Mouse (Mus musculus) MEL (cell line): ENCODE data around the gene Siae. TPM values are rescaled to one million over a fixed set of nuclear protein-coding genes. Genes with fewer than 3 reads are reported as not detected.

Experiments used
- DNase-seq: peaks from one replicate; pipeline ENCODE4 v3.0.0; 2011; ENCODE audit warnings: low read depth, low spot score
- H3K27ac ChIP-seq: 2 replicates; pipeline ENCODE4 v1.5.1; 2012; ENCODE audit warnings: low read depth, mild to moderate bottlenecking, control low read depth, low read length, moderate library complexity; ENCODE audit not compliant: control insufficient read depth
- H3K27me3 ChIP-seq, 2 experiments: fragments of 150-350 bp in 1 of 2; sonication (generic) in 1 of 2; 2 replicates each; pipeline ENCODE4 v1.6.1; 2012; ENCODE audit warnings: low read length in 2 of 2, mild to moderate bottlenecking in 2 of 2, improper control_type of control experiment in 1 of 2, moderate library complexity in 1 of 2; ENCODE audit not compliant: insufficient read depth in 2 of 2, control insufficient read depth in 1 of 2
- H3K36me3 ChIP-seq, 2 experiments: 2 replicates each; pipeline ENCODE4 v1.6.1; 2012 to 2014; ENCODE audit warnings: low read length in 2 of 2, improper control_type of control experiment in 1 of 2, inconsistent platforms in 1 of 2, mild to moderate bottlenecking in 1 of 2; ENCODE audit not compliant: insufficient read depth in 2 of 2, control insufficient read depth in 1 of 2
- H3K4me1 ChIP-seq, 2 experiments: fragments of 150-350 bp in 1 of 2; sonication (generic) in 1 of 2; 2 replicates each; pipeline ENCODE4 v1.6.1; 2012; ENCODE audit warnings: low read length in 2 of 2, improper control_type of control experiment in 1 of 2, mild to moderate bottlenecking in 1 of 2; ENCODE audit not compliant: insufficient read depth in 2 of 2, control insufficient read depth in 1 of 2
- H3K4me3 ChIP-seq, 2 experiments: fragments of 150-350 bp in 1 of 2; sonication (generic) in 1 of 2; 2 replicates each; pipeline ENCODE4 v1.5.1; 2012; ENCODE audit warnings: low read depth in 2 of 2, low read length in 2 of 2, mild to moderate bottlenecking in 2 of 2, moderate library complexity in 2 of 2, control low read depth in 1 of 2, improper control_type of control experiment in 1 of 2; ENCODE audit not compliant: control insufficient read depth in 1 of 2, insufficient read depth in 1 of 2
- H3K79me2 ChIP-seq: 2 replicates; pipeline ENCODE4 v1.6.1; 2012; ENCODE audit warnings: mild to moderate bottlenecking, low read length, moderate library complexity; ENCODE audit not compliant: control insufficient read depth, poor library complexity, insufficient read depth
- H3K9ac ChIP-seq: 2 replicates; pipeline ENCODE4 v1.6.1; 2012; ENCODE audit warnings: low read depth, mild to moderate bottlenecking, control low read depth, low read length, moderate library complexity; ENCODE audit not compliant: control insufficient read depth, poor library complexity, severe bottlenecking
- H3K9me3 ChIP-seq: fragments of 150-350 bp; sonication (generic); replicated peaks from 2 replicates; pipeline ENCODE4 v1.6.1; 2012; ENCODE audit warnings: mild to moderate bottlenecking, low read length, improper control_type of control experiment, moderate library complexity; ENCODE audit not compliant: insufficient read depth
- CTCF ChIP-seq, 3 experiments: IDR thresholded peaks in 2 of 3; conservative IDR thresholded peaks in 1 of 3; 2 replicates each; pipeline ENCODE4 v1.5.1; 2011 to 2012; ENCODE audit warnings: low read length in 3 of 3, low read depth in 2 of 3, mild to moderate bottlenecking in 2 of 3, improper control_type of control experiment in 1 of 3, inconsistent platforms in 1 of 3, mixed read lengths in 1 of 3, moderate library complexity in 1 of 3; ENCODE audit not compliant: control insufficient read depth in 1 of 3, insufficient read depth in 1 of 3, poor library complexity in 1 of 3, severe bottlenecking in 1 of 3
- ELF1 ChIP-seq: IDR thresholded peaks from 2 replicates; pipeline ENCODE4 v1.6.1; 2014; ENCODE audit warnings: low read depth, mild to moderate bottlenecking, inconsistent platforms, low read length, improper control_type of control experiment, moderate library complexity
- HCFC1 ChIP-seq: IDR thresholded peaks from 2 replicates; pipeline ENCODE4 v1.6.1; 2012; ENCODE audit warnings: low read depth, mild to moderate bottlenecking, inconsistent platforms, low read length, improper control_type of control experiment, moderate library complexity
- KAT2A ChIP-seq: conservative IDR thresholded peaks from 2 replicates; pipeline ENCODE4 v1.6.1; 2012; ENCODE audit warnings: low read depth, low read length, improper control_type of control experiment, inconsistent platforms
- MAX ChIP-seq: IDR thresholded peaks from 2 replicates; pipeline ENCODE4 v1.6.1; 2011; ENCODE audit warnings: low read length, improper control_type of control experiment
- MAZ ChIP-seq: IDR thresholded peaks from 2 replicates; pipeline ENCODE4 v1.6.1; 2012; ENCODE audit warnings: low read depth, mild to moderate bottlenecking, inconsistent platforms, low read length, improper control_type of control experiment
- MEF2A ChIP-seq: IDR thresholded peaks from 2 replicates; pipeline ENCODE4 v1.6.1; 2014; ENCODE audit warnings: low read depth, mild to moderate bottlenecking, inconsistent platforms, low read length, improper control_type of control experiment; ENCODE audit not compliant: poor library complexity, insufficient replicate concordance, severe bottlenecking; ENCODE audit errors: extremely low read depth
- MXI1 ChIP-seq: IDR thresholded peaks from 2 replicates; pipeline ENCODE4 v1.6.1; 2011; ENCODE audit warnings: mild to moderate bottlenecking, low read depth, low read length, improper control_type of control experiment
- MYB ChIP-seq: IDR thresholded peaks from 2 replicates; pipeline ENCODE4 v1.6.1; 2011; ENCODE audit warnings: mild to moderate bottlenecking, low read depth, low read length, improper control_type of control experiment
- NELFE ChIP-seq: IDR thresholded peaks from 2 replicates; pipeline ENCODE4 v1.6.1; 2011; ENCODE audit warnings: low read depth, low read length, improper control_type of control experiment
- NRF1 ChIP-seq: IDR thresholded peaks from 2 replicates; pipeline ENCODE4 v1.6.1; 2014; ENCODE audit warnings: low read depth, mild to moderate bottlenecking, inconsistent platforms, low read length, improper control_type of control experiment, moderate library complexity; ENCODE audit not compliant: poor library complexity, insufficient read depth, severe bottlenecking
- POLR2AphosphoS2 ChIP-seq: IDR thresholded peaks from 2 replicates; pipeline ENCODE4 v1.6.1; 2011; ENCODE audit warnings: low read length, improper control_type of control experiment
- RAD21 ChIP-seq: IDR thresholded peaks from 2 replicates; pipeline ENCODE4 v1.6.1; 2011; ENCODE audit warnings: mild to moderate bottlenecking, low read depth, low read length, improper control_type of control experiment
- RCOR1 ChIP-seq: IDR thresholded peaks from 2 replicates; pipeline ENCODE4 v1.6.1; 2012; ENCODE audit warnings: low read depth, mild to moderate bottlenecking, inconsistent platforms, low read length, improper control_type of control experiment
- TAL1 ChIP-seq: IDR thresholded peaks from 2 replicates; pipeline ENCODE4 v1.6.1; 2012; ENCODE audit warnings: mild to moderate bottlenecking, inconsistent platforms, low read length, moderate library complexity, mixed read lengths
- UBTF ChIP-seq: IDR thresholded peaks from 2 replicates; pipeline ENCODE4 v1.6.1; 2012; ENCODE audit warnings: low read depth, mild to moderate bottlenecking, inconsistent platforms, low read length, improper control_type of control experiment, moderate library complexity, borderline replicate concordance; ENCODE audit not compliant: insufficient read depth
- USF2 ChIP-seq, 2 experiments: IDR thresholded peaks; 2 replicates each; pipeline ENCODE4 v1.6.1; 2011 to 2012; ENCODE audit warnings: improper control_type of control experiment in 2 of 2, low read length in 2 of 2, borderline replicate concordance in 1 of 2, inconsistent platforms in 1 of 2, low read depth in 1 of 2, mild to moderate bottlenecking in 1 of 2; ENCODE audit not compliant: insufficient read depth in 1 of 2
- ZKSCAN1 ChIP-seq: IDR thresholded peaks from 2 replicates; pipeline ENCODE4 v1.6.1; 2012; ENCODE audit warnings: low read depth, mild to moderate bottlenecking, inconsistent platforms, low read length, improper control_type of control experiment, moderate library complexity
- ZMIZ1 ChIP-seq: IDR thresholded peaks from 2 replicates; pipeline ENCODE4 v1.6.1; 2012; ENCODE audit warnings: low read depth, mild to moderate bottlenecking, inconsistent platforms, low read length, improper control_type of control experiment, moderate library complexity
- ZNF384 ChIP-seq: IDR thresholded peaks from 2 replicates; pipeline ENCODE4 v1.6.1; 2012; ENCODE audit warnings: low read depth, mild to moderate bottlenecking, inconsistent platforms, low read length, improper control_type of control experiment
- polyA plus RNA-seq, 2 experiments: library from polyadenylated mRNA; stranded (reverse) in 1 of 2; unstranded in 1 of 2; fragments of >175 nt in 1 of 2; fragments of >200 nt in 1 of 2; gene quantifications; 2 replicates each; pipeline versions ENCODE4 v1.2.1 to v1.2.4; 2012; ENCODE audit warnings: low replicate concordance in 2 of 2, low read depth in 1 of 2; ENCODE audit not compliant: insufficient read length in 2 of 2, insufficient read depth in 1 of 2, missing spikeins in 1 of 2
- total RNA-seq: library from RNA; depleted of rRNA; stranded (reverse); fragments of 300-350 nt; gene quantifications from 2 replicates; pipeline ENCODE4 v1.2.3, GENCODE M21; 2012

Gene Siae
- total and polyA plus RNA-seq, 3 experiments, result 4.9 to 9.2 TPM; not detected in 1

GRCm38 (mm10) chr9:37537658-37538250, 17.7 kb upstream of the Siae start:
- Histone ChIP-seq H3K4me3 (no peak overlapping the region), H3K9ac (no peak overlapping the region), H3K27ac (no peak overlapping the region), H3K9me3 (no peaks in the 10 kb centered on the region), H3K36me3 (no peaks in the 10 kb centered on the region), H3K27me3 (no peaks in the 10 kb centered on the region; a peak in 1 of 4 replicates), H3K4me1 (no peaks in the 10 kb centered on the region), H3K79me2 (no peaks in the 10 kb centered on the region)
- DNase-seq, result no peak
- no peak for TF ChIP-seq TAL1
- TF ChIP-seq HCFC1, result no peak
- TF ChIP-seq USF2 (IDR thresholded peaks at IDR 0.05; ENCODE audit: borderline replicate concordance in 1 of 2, insufficient read depth in 1 of 2, low read depth in 1 of 2, low read length in 2 of 2), result no peak
- no peak for TF ChIP-seq RAD21
- TF ChIP-seq RCOR1, result no peak
- no peak for TF ChIP-seq UBTF
- no peak for TF ChIP-seq MEF2A
- TF ChIP-seq CTCF (IDR thresholded peaks at IDR 0.05 in 2 of 3, conservative IDR thresholded peaks at IDR 0.05 in 1 of 3; ENCODE audit: control insufficient read depth in 1 of 3, insufficient read depth in 1 of 3, low read depth in 2 of 3, low read length in 3 of 3, poor library complexity in 1 of 3, severe bottlenecking in 1 of 3), result no peak
- TF ChIP-seq ELF1, result no peak
- TF ChIP-seq NRF1, result no peak
- TF ChIP-seq MXI1, result no peak

- Histone ChIP-seq H3K79me2 (no peaks in the 10 kb centered on the region), H3K27me3 (no peaks in the 10 kb centered on the region; a peak in 1 of 4 replicates), H3K36me3 (no peaks in the 10 kb centered on the region), H3K9ac (no peak within 1 kb of the TSS), H3K9me3 (no peaks in the 10 kb centered on the region), H3K27ac (no peak within 1 kb of the TSS), H3K4me3 (no peak within 1 kb of the TSS), H3K4me1 (no peaks in the 10 kb centered on the region)
- TF ChIP-seq UBTF, result no peak
- TF ChIP-seq HCFC1, result no peak
- TF ChIP-seq NRF1, result no peak
- no peak for TF ChIP-seq MAZ
- TF ChIP-seq NELFE, result no peak
- TF ChIP-seq ZNF384, result no peak
- TF ChIP-seq USF2 (IDR thresholded peaks at IDR 0.05; ENCODE audit: borderline replicate concordance in 1 of 2, insufficient read depth in 1 of 2, low read depth in 1 of 2, low read length in 2 of 2), result no peak
- TF ChIP-seq MEF2A, result no peak
- TF ChIP-seq TAL1, result no peak
- no peak for TF ChIP-seq ZKSCAN1
- TF ChIP-seq MYB, result no peak
- no peak for TF ChIP-seq MAX
- no peak for TF ChIP-seq ZMIZ1
- no peak for TF ChIP-seq POLR2AphosphoS2
- TF ChIP-seq KAT2A, result no peak
- no peak for DNase-seq
These were observed 16.1 kb upstream of the Siae start, which contains the start of gene Vsig2 for GRCm38 (mm10) chr9:37539170-37540025. Vsig2 (plus strand) TSS chr9:37539255.
